In genomic region chr3:22147433-22147927, GRCm38 (mm10) we compare ENCODE assay signal across 9 mouse cellular contexts.
DNase-seq lines count a peak whose midpoint lies in the region; ATAC-seq lines count a peak whose summit lies in the region.
"Had no signal": no experiment of that assay in that cellular context is flagged by ENCODE, and none has a peak within 500 bp of the region (broad histone marks: within the 10 kb centered on the region; RNA-seq: fewer than 3 reads in every experiment).

No protein-coding gene starts in this region.

- intact Hi-C loops in heart, postnatal 25 days (cut with DNase I): no loop called here

- no peak for ATAC-seq in frontal cortex, adult (ENCODE audit: low TSS enrichment)

- DNase-seq in heart, postnatal 4 days: peak; percentile 21
- no peak for DNase-seq in heart, postnatal 25 days (ENCODE audit: low spot score)
- DNase-seq in 3T3-L1 (ENCODE audit: low read depth, low spot score) (peak; percentile 46), 416B (ENCODE audit: low read depth) (peak; percentile 32)
- DNase-seq in kidney, postnatal 4 days: peak; percentile 20 to 30
- no peak for DNase-seq in thymus, postnatal 25 days
- DNase-seq: right cerebral cortex, postnatal 4 days; thymus, postnatal 36 days had no signal

Comparison
In these comparisons a context has a peak if more than half of its experiments do, and no peak if none do; other contexts are left out.
1. DNase-seq: peak in heart, postnatal 4 days (single experiment), 3T3-L1 (single experiment), 416B (single experiment) and kidney, postnatal 4 days (2 of 2); none in heart, postnatal 25 days (single experiment) and thymus, postnatal 25 days (single experiment).